Mouse (Mus musculus): Measurements from ENCODE around the gene Cyp11a1. TPM values are rescaled to one million over a fixed set of nuclear protein-coding genes. Genes with fewer than 3 reads are reported as not detected.

The Cyp11a1 gene
- polyA plus RNA-seq, 1 experiment from 2014 or later: 0.95 TPM

DNA sequence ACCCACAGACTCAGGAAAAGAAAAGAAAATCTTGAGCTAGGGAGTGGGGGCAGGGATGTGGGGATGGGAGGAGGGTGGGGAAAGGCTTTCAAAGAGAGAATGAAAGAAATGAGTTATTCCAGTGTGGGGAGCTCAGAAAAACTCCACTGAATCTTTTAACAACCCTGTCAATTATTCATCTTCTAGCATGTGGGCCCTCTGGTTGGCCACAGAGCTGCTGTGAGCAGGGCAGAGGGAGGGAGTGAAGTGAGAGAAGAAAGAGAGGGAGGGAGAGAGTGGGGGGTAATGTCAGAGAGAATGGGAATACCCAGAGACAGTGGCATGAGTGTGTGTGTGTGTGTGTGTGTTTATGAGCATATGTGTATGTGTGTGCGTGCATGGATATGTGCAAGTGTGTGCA, 47.8 kb downstream of the Cyp11a1 start:
- Histone ChIP-seq H3K4me2 (no peak overlapping the region), H3K9me3 (no peaks in the 10 kb centered on the region), H3K36me3 (no peaks in the 10 kb centered on the region), H3K27ac (no peak overlapping the region), H3K9ac (no peak overlapping the region), H3K4me3 (no peak overlapping the region), H3K27me3 (peaks cover 18% of the 10 kb centered on the region), H3K4me1 (no peaks in the 10 kb centered on the region)
- no peak for ATAC-seq (ENCODE audit: borderline replicate concordance, extremely low read depth, low FRiP score, low TSS enrichment)
- 94% methylated on average over 1 of the region's 1 CpGs for WGBS

DNA sequence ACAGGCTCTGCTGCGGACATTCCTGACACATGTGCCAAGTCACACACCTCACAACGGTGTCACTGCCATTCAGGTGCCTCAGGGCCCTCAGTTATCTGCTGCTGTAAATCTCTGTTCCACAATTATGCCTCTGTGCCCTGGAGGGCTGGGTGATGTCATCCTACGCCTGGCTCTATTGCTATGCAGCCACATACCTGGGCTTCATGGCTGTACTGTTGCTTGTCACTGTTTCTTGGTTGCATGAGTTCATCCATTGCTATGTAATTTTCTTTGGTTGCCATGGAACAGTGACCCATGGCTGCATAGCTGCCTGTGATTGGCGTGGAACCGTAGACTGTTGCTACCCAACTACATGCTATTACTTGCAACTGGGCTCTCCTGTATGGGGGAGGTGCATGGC, 49.5 kb downstream of the Cyp11a1 start:
- 0 out of 2 replicates have a peak, but pooled peaks cover 2% of the 10 kb centered on the region for H3K27me3 ChIP-seq

DNA sequence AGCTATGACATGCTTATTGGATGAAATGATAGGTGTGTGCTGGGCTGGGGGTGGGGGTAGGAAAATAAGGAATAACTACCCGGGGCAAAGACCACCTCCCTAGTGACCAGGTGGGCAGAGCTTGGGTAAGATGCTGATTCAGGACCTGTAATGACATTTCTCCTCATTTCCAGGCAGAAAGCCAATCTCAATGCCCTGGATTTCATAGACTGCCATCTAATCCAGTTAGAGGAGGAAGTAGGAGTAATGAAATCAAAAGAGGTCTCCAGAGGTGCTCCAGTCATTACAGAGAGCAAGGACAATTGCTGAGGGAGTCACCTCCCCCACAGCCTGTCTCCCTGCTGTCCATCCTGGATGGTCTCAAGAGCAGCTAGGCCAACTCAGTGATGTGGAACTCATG, 53.7 kb downstream of the Cyp11a1 start:
- Histone ChIP-seq H3K4me1 (no peaks in the 10 kb centered on the region), H3K27ac (no peak overlapping the region), H3K36me3 (no peaks in the 10 kb centered on the region), H3K4me2 (no peak overlapping the region), H3K9me3 (no peaks in the 10 kb centered on the region), H3K27me3 (peaks cover 16% of the 10 kb centered on the region), H3K4me3 (no peak overlapping the region), H3K9ac (no peak overlapping the region)
- 21% methylated on average over 1 of the region's 1 CpGs for WGBS
- no peak for ATAC-seq (ENCODE audit: borderline replicate concordance, extremely low read depth, low FRiP score, low TSS enrichment)

More for the DNA sequence above, 49.5 kb downstream of the Cyp11a1 start:
- no peak overlapping the region for H3K9ac ChIP-seq
- no peak overlapping the region for H3K4me2 ChIP-seq
- H3K27ac ChIP-seq: no peak overlapping the region
- no peaks in the 10 kb centered on the region for H3K36me3 ChIP-seq
- no peak for ATAC-seq (ENCODE audit: borderline replicate concordance, extremely low read depth, low FRiP score, low TSS enrichment)
- H3K4me3 ChIP-seq: no peak overlapping the region
- H3K4me1 ChIP-seq: no peaks in the 10 kb centered on the region
- no peaks in the 10 kb centered on the region for H3K9me3 ChIP-seq
- WGBS: 66% methylated on average over 5 of the region's 5 CpGs

DNA sequence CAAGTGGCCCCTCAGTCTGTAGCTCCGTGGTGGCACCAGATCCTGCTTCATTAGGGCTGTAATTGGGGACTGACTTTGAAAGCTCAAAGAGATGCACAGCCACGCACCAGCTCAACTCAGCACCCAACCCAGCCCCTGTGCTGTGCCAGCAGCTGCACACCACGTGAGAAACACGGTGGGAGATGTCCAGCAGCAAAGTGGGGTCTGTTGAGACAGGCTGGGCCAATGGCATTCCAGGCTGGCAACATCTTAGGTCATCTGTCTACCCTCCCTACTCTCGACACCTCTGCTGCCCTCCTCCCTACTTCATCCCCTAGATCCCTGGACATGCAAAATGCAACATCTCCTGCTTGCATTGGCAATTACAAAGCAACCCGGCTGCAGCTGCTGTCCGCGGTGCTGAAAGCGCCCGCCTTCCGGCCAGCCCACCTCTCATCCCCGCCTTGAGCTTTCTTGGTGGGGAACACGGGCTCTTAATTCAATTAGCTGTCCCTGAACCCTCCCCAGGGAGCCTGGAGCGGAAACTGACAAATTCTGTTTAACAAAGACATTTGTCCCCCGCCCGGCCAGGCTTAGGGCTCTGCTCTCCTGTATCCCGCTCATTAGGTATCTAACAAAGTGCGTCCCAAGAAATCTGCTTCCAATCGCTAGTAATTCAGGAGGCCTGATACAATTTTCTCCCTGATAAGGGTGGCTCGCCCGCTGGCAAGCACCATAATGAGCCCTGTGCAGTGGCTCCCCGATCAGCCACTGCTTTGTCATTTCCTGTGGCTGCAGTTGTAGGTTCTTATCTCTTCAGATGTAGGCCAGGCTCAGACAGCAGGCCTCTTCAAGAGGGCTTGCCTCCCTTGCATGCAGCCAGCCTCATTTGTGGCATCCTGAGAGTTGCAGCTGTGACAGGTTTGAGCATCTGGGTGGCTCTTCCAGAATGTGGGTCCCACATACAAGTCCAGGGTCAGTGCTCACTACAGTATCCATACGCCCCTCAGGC, 54.8 kb downstream of the Cyp11a1 start:
- no peak overlapping the region for H3K9ac ChIP-seq
- no peaks in the 10 kb centered on the region for H3K9me3 ChIP-seq
- WGBS: 11% methylated on average over 23 of the region's 23 CpGs
- H3K36me3 ChIP-seq: no peaks in the 10 kb centered on the region
- ATAC-seq (ENCODE audit: borderline replicate concordance, extremely low read depth, low FRiP score, low TSS enrichment): no peak
- peaks cover 16% of the 10 kb centered on the region for H3K27me3 ChIP-seq
- H3K4me3 ChIP-seq: no peak overlapping the region
- H3K4me2 ChIP-seq: no peak overlapping the region
- no peak overlapping the region for H3K27ac ChIP-seq
- no peaks in the 10 kb centered on the region for H3K4me1 ChIP-seq

DNA sequence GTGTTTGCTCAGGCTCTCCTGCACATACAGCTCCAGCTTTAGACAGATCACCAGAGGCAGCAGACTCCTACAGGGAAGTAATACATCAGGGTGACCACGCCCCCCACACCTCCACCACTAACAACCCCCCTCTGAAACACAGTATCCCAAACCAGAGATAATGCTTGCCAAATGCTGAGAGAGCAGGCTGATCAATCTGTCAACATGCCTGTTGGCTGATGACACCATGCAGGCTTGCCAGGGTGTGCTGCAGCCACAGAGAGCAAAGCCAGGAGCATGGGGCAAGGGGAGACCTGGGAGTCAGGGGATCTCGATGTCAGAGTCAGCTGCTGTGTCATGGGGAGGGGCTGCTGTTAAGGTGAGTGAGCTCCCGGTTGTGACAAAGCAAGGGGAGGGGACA, 57.3 kb downstream of the Cyp11a1 start, which contains the start of gene Stra6:
TSS of gene Stra6 (plus strand) at position 258 of the 400 bp plus-strand sequence.
- Histone ChIP-seq H3K36me3 (no peaks in the 10 kb centered on the region), H3K9me3 (no peaks in the 10 kb centered on the region), H3K4me2 (no peak within 1 kb of the TSS), H3K4me3 (no peak within 1 kb of the TSS), H3K27ac (no peak within 1 kb of the TSS), H3K4me1 (peaks cover 14% of the 10 kb centered on the region), H3K9ac (no peak within 1 kb of the TSS), H3K27me3 (peaks cover 16% of the 10 kb centered on the region)
- 2% methylated on average over 3 of the region's 3 CpGs for WGBS
- ATAC-seq (ENCODE audit: borderline replicate concordance, extremely low read depth, low FRiP score, low TSS enrichment): no peak

DNA sequence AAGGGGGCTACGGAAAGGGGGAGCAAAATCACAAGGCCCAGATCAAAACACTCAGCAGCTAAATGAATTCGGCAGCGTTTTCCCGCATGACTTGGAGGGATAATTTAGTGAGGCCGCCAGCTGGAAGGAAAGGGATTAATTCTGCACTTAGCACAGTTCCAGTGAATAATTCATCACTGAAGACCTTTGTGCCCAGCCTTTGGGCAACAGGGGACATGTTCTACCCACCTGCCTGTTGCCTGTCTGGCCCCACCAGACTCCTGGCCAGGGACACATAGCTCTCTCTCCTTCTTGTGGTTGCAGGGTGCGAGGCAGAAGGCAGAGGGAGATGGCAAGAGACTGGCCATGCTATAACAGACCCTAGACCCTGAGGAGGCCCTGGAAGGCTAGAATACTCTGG, 59.3 kb downstream of the Cyp11a1 start:
- Histone ChIP-seq H3K27ac (no peak overlapping the region), H3K4me1 (peaks cover 14% of the 10 kb centered on the region), H3K9me3 (no peaks in the 10 kb centered on the region), H3K4me3 (no peak overlapping the region), H3K9ac (no peak overlapping the region), H3K27me3 (peaks cover 16% of the 10 kb centered on the region), H3K4me2 (no peak overlapping the region), H3K36me3 (no peaks in the 10 kb centered on the region)
- WGBS: 56% methylated on average over 6 of the region's 6 CpGs
- ATAC-seq (ENCODE audit: borderline replicate concordance, extremely low read depth, low FRiP score, low TSS enrichment): no peak

DNA sequence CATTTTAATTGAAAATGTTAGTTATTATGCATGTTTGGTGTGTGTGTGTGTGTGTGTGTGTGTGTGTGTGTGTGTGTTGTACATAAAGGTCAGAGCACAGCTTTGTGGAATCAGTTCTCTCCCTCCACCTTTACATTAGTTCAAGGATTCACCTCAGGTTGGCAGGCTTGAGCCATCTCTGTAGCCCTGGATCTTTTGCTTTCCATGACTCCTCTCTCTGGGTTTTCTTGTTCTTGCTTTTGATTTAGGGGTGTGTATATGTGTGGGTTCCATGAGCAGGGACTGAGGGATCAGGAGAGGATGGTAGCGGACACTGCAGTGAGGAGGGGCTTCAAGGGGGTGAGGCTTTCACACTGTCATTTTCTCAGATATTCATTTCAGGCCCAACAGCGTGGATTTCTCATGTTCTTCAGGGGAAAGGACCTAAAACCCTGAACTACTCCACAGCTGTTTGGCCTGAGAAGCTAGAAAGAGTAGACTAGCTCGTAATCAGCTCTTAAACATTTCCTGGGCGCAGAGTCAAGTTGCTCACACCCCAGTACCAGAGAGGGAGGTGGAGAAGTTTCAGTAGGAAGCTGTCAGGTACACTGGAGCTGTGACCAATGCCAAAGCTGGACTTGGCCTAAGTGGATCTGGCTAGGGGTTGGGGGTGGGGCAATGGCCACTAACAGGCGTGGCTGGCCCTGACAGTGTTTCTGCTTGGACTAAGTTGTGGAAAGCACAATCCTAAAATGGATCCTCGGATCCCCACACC, 59.9 kb downstream of the Cyp11a1 start:
- H3K4me2 ChIP-seq: no peak overlapping the region
- H3K36me3 ChIP-seq: no peaks in the 10 kb centered on the region
- 50% methylated on average over 6 of the region's 6 CpGs for WGBS
- H3K27me3 ChIP-seq: peaks cover 13% of the 10 kb centered on the region
- H3K4me3 ChIP-seq: no peak overlapping the region
- peaks cover 14% of the 10 kb centered on the region for H3K4me1 ChIP-seq
- H3K9me3 ChIP-seq: no peaks in the 10 kb centered on the region
- H3K9ac ChIP-seq: no peak overlapping the region
- no peak for ATAC-seq (ENCODE audit: borderline replicate concordance, extremely low read depth, low FRiP score, low TSS enrichment)
- no peak overlapping the region for H3K27ac ChIP-seq

DNA sequence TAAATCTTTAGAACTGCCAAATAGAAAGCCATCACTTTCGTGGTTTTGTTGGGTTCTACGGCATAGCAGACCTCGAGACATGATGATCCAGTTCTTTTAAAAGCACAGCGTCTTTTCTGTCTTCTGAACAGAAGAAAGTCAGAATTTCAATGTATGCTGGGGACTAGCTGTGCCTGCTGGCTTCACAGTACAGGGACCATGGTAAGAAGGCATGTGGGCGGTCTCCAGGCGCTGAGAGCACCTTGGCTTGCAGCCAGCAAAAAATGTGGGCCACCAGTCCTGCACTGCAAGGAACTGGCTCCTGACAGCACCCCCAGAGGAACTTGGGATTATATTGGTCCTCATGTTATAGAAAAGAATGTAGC, 60.5 kb downstream of the Cyp11a1 start:
- peaks cover 14% of the 10 kb centered on the region for H3K4me1 ChIP-seq
- peaks cover 8% of the 10 kb centered on the region; the same call in 1 of the 2 replicates for H3K27me3 ChIP-seq
- H3K4me3 ChIP-seq: no peak overlapping the region
- H3K9ac ChIP-seq: no peak overlapping the region
- H3K27ac ChIP-seq: no peak overlapping the region
- H3K4me2 ChIP-seq: no peak overlapping the region
- no peaks in the 10 kb centered on the region for H3K36me3 ChIP-seq
- no peak for ATAC-seq (ENCODE audit: borderline replicate concordance, extremely low read depth, low FRiP score, low TSS enrichment)
- WGBS: 56% methylated on average over 6 of the region's 6 CpGs
- no peaks in the 10 kb centered on the region for H3K9me3 ChIP-seq

DNA sequence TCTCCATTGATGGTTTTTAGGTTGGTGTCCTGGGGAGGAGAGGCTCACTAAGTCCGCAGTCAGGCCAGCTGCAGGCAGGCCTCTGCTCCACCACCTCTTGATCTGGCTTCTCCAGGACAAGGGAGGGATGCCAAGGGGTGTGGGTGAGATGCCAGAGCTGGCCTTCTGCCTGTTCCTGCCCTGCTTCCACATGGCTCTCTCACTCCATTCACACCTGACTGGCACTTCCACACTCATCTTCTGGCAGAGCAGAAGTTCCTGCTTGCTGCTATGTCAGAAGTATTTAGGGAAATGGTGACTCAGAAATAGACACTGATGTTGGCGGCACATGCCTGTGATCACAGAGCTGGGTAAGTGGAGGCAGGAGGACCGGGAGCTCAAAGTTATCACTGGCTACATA, 61.3 kb downstream of the Cyp11a1 start:
- ATAC-seq (ENCODE audit: borderline replicate concordance, extremely low read depth, low FRiP score, low TSS enrichment): no peak
- Histone ChIP-seq H3K9ac (no peak overlapping the region), H3K4me3 (no peak overlapping the region), H3K36me3 (no peaks in the 10 kb centered on the region), H3K27ac (no peak overlapping the region), H3K4me2 (no peak overlapping the region), H3K27me3 (peaks cover 8% of the 10 kb centered on the region; the same call in 1 of the 2 replicates), H3K9me3 (no peaks in the 10 kb centered on the region), H3K4me1 (peaks cover 14% of the 10 kb centered on the region)
- WGBS: 75% methylated on average over 3 of the region's 3 CpGs

DNA sequence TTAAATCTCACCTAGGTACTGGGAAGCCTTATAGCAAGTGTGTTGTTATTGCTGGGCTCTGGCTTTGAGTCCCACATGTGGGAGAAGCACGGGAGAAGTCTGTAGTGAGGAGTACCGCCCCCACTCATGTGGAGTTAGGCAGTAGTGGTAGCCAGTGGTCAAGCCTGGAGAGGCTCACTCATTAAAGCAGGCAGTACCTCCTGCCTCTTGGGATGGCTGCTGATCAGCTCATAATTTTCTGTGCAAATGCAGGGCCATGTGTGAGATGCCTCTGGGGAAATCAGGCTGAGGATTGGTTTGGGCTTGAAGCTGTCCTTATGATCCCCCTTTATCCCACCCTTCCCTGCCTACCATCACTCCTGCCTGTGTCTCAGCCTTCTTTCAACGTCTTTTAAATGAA, 68.3 kb downstream of the Cyp11a1 start:
- WGBS: 53% methylated on average over 3 of the region's 3 CpGs
- Histone ChIP-seq H3K4me3 (no peak overlapping the region), H3K27me3 (no peaks in the 10 kb centered on the region), H3K4me2 (no peak overlapping the region), H3K9me3 (no peaks in the 10 kb centered on the region), H3K36me3 (no peaks in the 10 kb centered on the region), H3K27ac (no peak overlapping the region), H3K9ac (no peak overlapping the region), H3K4me1 (no peaks in the 10 kb centered on the region)
- ATAC-seq (ENCODE audit: borderline replicate concordance, extremely low read depth, low FRiP score, low TSS enrichment): no peak
